Mouse (Mus musculus) frontal cortex, postnatal 14 days (tissue): Measurements from ENCODE around the gene Chrm3.

Experiments
- DNase-seq, 2 experiments: peaks; one replicate each; pipeline ENCODE4 v3.0.0; 2022; ENCODE audit warnings: low spot score in 2 of 2

Chrm3 gene

DNA sequence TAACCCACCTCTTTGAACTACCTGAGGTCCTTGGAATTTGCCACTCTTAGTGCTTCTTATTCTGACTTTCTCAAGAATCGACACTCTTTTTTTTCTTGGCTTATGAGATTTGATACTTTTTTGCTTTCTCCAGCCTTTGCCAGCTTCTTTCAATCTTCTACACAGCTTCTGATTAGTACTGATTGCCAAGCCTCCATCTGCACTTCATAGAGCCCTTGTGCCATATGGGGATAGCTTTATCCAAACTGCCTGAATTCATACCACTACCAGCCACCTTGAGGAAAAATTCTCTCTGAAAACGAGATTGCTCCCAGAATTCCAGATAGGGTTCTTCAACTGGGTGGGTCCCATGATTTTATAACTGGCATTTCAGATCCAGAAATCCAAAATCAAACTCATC, 368.0 kb downstream of the Chrm3 start:
- no peak for DNase-seq

DNA sequence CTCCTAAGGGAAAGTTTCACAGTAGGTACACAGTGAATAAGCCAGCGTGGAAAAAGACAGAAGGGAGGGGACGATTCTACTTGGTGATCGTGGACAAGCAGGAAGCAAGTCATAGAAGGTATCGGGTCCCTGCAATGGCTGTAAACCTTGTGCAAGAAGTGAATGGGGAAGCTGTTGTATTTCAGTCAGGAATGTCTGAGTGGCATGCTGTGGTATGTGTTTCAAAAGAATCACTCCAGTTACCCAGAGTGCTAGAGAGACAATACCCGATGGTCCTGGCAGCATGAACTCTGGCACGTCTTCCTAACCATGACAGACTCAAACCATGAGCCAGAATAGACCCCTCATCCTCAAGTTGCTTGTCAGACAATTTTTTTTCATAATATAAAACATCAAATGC, 375.0 kb downstream of the Chrm3 start:
- no peak for DNase-seq

DNA sequence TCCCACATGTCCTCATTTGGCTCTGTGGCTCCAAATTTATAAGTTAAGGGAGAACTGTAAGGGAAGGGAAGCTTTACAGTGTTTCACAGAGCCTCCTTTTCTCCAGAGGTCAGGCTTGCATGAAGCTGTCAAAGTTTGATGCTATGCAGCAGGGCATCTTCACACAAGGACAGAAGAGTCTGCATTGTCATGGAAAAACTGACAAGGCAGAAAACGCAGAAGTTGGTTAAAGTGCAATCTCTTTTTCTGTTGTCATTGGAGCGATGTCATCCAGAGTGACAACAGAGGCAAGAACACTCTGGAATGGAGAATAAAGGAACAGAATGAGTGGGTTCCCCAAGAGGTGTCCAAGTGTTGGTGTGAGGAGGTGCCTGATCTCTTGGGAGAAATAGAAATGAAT, 377.4 kb downstream of the Chrm3 start:
- DNase-seq: no peak

DNA sequence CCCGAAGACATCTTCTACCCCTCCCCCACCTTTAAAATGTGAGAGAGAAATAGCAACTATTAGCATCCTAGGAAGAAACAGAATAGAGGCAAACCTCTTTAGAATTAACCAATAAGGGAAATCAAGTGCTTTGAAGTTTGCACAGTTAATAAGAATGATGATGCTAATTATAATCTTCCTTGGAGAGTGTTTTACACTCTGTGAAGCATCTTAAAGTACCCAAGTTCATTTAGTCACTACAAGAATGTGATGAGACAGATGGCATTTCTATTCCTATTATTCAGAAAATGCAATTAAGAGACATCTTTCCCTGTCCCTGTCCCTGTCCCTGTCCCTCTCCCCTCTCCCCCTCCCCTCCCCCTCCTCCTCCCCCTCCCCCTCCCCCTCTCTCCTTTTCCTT, 382.9 kb downstream of the Chrm3 start:
- no peak for DNase-seq

DNA sequence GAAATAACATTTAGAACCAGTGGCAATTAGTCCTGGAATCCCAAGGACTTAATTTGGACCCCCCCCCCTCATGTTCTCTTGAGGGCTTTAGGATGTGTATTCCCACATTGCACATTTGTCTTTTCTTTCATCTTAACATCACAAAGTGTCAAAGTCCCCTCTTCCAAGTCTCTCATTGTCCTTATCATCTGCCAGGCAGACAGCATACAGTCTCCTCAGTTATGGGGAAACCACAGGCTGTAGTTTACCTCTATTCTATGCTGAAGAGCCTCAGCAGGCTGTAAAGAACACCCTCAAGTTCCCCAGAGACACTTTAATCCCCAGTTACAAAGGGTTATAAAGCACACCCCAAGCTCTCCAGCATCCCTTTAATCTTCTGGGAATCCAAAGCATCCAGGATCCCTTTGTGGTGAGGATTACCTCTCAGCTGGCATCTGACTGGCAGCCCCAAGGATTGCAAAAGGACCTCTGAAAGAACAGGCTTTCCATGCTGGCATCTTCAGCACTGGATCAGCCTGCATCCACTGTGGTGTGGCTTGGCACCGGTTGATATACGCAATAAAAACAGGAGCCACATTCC, 386.8 kb downstream of the Chrm3 start:
- no peak for DNase-seq

DNA sequence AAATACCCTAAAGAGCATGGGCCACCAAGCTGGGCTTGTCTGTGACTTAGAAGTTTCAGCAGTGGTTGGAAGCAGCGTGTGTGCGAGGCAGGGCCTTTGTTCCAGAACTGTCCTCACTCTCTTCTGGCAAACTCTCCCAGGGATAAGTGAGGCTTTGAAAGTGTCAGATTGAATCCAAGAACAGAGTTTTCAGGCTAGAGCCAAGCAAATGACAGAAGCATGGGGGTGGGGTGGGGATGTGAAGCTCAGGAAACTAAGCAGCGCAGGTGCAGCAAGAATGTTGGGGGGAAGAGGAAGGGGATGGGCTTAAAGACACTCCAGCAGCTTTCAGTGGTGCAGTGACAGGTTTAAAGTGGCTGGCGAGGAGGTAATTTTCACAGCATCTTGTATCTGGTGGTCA, 388.8 kb downstream of the Chrm3 start:
- DNase-seq: no peak

DNA sequence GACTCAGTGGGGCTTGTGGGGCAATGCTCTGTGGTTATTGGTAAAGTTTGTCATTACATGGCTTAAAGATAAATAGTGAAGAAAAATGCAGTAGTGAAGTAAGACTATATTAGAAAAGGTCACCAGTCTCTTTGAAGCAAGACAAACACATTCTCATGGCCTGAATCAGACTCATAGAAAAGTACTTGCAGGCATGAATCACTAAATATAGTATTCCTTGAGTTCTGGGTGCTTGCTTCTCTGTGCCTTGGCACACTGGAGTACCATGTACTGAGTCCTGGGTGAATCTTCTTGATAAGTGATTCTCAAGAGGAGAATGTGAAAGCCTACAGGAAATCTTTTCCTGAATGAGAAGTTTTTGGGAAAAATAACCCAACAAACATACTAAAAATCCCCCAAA, 408.0 kb downstream of the Chrm3 start:
- no peak for DNase-seq

DNA sequence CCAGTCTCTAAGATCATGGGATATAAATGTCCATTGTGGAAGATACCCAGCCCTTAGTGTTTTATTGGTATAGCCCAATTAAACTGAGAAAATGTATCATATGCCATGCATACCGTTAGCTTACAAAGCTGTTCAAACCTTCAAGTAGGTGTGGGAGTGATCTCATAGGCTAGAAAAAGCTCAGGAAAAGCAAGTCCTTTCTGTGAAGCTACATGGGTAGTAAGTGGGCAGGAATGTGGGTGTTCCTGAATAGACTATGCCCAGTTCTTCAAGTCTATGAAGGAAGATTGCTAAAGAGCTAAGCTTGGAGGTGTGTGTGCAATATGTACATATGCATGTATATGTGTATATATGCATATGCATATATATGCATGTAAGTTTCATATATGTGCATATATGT, 409.3 kb downstream of the Chrm3 start:
- no peak for DNase-seq

DNA sequence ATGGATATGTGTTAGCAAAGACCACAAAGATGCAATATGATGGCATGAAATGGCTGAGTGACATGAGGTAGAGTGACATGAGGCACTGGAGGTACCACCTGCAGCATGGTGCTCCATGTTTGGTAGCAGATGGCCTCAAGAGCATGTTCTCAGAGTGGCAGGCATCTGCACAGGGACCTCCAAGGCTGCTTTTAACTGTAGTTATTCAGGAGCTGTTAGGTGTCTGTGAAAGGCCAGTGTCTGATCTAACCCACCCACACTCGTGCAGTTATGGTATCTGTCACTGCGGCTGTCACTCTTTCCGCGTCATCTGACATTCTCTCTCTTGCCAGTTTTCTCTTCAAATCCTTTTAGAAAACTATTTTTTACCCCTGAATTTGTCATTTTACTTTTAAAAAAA, 411.6 kb downstream of the Chrm3 start:
- DNase-seq: no peak

DNA sequence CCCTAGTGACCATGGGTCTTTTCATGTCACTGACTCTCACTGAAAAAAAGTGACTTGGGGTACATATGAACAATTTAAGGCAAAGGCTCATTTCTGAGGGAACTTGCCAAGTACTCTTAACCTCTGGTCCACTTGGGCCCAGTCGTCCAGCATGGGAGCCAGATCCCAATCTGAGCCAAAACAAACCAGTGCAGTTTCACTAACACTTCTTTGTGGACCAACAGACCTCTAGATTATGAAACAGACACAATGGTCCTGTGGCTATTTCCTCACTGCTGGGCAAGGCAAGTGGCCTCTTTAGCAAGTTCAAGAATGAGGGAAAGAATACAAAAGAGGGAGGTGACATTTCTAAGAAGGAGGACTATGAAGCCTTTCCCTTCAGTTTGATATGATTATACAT, 420.5 kb downstream of the Chrm3 start:
- DNase-seq: no peak

DNA sequence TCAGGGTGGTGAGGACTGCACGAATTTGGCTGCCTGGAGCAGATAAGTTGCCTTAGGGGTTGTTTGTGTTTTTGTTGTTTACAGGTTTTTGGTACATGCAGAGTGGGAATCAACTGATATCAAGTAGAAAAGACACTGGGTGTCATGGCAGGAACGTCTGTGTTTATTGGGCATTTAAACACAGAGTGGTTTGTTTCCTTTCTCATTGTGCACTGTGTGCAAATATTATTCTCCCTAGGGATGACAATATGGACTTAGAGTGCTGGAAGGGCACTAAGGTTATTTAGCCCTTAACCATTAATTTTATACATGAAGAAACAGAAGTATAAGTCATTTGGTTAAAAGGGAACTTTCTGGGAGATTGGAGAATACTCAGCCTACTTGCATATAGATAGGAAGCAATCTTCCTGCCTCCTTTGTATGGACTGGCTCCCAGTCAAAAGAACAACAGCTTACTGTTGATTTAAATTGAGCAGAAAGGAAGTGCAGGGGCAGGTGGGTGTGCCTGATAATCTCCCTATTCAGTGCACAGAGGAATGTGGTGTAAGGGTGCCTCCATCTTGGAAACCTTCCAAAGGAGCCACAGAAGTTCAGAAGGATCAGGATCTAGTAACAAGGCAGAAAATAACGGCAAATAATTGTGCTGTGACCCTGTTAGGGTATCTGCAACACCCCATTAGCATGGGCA, 421.7 kb downstream of the Chrm3 start:
- DNase-seq: no peak

DNA sequence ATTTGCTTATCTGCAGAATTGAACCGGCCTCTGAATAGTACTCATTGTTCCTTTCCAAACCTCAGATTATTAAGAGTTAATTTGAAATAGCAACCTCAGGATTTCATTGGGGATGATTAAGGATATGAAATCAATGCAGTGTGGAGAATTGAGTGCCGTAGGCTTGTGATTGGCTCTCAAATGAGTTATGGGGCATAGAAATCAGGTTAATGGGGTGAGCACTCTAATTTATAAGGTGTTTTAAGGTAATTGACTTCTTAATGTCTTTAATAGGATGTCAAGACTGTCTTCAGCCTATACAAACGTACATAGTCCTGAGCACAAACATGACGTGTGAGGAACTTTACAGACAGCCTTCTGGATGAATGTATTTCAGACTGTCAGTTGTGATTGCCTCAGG, 427.9 kb downstream of the Chrm3 start:
- DNase-seq: no peak

DNA sequence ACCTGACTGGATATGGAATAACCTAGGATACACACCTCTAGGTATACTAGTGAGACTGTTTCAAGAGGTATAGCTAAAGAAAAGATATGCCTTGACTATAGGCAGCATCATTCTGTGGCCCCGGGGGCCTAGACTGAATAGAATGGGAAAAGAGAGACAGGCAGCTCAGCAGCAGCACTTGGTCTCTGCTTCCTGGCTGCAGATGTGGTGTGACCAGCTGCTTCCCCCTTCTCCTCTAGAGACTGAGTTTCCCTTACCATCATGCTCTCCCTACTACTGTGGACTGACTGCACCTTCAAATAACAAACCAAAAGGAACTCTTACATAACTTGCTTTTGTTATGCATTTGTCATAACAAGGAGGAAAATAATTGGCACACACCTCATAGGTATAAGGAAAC, 430.0 kb downstream of the Chrm3 start:
- DNase-seq: no peak

DNA sequence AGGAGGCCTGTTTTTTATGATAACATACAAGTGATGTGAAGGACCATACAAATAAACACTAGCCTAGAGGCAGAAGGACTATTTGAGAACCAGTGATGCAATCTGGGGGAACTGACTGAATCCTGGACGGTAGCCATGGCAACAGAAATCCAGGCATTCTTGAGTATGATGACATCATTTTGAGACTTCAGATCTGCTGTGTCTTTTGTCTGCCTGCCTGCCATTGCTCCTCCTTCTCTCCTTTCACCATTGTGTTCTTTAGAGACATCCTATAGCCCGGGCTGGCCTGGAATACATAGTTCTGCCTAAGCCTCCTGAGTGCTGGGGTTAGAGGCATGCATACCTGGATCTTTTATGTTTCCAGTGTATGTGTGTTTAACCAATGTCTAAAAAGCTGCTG, 430.7 kb downstream of the Chrm3 start:
- no peak for DNase-seq

DNA sequence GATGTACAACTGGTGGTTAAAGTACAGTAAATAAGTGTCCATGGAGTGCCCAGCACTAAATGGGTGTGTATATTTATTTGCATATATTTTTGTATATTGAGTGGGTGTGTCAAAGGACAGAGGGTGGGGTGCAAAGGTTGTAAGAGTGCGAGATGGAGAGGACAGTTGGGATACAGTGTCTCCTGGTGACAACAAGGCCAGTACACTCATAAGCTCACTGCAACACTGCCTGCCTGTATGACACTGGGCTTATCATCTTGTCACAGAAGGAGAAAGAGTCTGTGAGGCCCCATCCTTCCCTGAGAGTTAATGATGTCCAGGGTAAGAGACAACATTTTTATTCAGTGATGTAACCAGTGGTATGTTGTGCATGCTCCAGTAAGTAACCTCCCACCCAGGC, 439.5 kb downstream of the Chrm3 start:
- no peak for DNase-seq

DNA sequence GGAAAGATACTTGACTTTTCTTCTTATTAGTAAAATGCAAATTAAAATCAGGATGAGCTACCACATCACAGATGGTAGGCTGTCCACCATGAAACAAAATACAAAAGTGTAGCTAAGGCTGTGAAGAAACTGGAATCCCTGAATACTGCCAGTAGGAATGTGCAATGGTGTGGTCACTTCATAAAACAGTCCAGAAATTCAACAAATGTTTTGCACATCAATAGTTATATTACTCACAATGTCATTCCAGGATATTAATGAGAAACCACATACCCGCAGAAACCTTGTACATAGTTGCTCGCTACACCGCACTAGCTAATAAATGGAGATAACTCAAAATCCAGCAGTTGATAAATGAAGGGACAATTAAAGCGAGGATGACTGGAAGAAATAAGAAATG, 447.9 kb downstream of the Chrm3 start:
- DNase-seq: no peak

DNA sequence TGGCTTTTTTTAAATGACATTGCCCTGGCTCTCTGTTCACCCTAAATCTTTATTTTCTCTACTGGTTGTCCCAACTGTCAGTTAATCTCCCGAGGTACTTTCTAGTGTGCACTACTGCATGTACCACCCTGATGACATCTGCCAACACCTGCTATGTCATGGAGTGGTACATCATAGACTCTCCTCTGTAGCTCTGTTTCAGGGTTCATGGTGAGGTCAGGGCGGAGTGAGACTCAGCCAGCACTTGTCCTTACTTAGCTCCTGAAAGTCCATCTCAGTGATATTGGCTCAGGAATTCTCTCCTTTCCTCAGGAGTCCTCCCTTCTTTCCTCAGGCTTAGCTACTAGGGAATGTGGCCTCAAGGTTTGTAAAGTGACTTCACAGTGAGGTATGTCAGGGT, 451.9 kb downstream of the Chrm3 start:
- no peak for DNase-seq

DNA sequence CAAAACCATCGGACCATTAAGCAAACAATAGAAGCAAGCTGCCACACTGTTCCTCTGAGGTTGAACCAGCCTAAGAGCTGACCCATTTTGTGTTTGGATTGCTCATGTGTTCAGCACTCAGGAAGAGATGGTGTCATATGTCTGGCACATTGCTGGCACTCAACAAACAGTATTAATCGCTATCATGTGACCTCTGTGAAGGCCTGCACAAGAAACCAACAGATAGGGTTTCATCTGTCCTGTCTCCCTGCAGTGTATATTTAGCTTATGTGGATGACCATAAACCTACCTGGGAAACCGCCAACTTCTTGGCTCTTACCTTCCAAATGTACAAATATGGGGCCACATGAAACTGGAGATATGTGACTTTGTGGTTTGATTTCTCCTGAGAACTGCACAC, 453.4 kb downstream of the Chrm3 start:
- no peak for DNase-seq

DNA sequence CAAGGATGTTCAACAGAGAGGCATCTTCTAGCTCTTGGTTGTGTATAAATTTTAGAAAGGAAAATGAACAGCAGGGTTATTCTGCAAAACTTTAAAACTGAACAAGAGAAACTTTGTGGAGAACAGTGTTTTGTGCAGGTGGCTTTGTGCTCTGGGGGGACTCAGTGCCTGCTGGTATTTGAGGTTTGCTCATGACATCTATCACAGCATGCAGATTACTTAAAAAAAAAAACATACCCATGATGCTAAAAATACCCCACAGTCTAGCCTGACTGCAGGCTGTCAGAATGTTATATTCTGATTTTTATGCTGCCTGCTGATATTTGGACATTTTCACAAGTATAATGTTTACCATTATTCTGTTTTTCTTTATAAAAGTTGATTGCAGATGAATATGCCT, 456.2 kb downstream of the Chrm3 start:
- no peak for DNase-seq

DNA sequence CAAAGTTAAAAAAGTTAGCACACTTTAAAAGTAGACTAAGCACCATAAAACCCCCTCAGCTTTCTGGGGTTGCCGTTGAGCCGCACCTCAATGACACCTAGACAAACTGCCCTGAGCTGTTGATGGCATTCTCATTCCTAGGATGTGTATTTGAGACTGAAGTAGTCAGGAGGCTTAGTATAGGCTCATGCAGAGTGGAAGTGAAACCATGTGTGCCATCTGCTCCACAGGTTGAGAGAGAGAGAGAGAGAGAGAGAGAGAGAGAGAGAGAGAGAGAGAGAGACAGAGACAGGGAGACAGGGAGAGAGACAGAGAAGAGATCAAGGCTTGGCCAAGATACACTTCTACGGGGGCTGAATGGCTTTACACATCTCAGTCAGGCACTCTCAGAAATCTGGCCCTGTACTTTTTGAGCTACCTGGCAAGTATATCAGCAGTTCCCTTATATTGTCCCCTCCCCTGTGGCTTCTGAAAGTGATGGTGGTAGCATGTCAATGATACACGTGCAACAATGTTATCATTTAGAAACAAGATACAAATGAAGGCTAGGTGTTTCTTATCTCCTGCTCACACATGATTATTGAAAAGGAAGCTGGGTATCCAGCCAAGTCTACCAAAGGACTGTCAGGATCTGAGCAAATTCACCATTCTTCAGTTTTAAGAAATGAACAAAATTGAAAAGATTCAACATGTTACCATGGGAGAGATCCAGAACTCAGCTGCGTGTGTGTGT, 459.8 kb downstream of the Chrm3 start:
- no peak for DNase-seq

DNA sequence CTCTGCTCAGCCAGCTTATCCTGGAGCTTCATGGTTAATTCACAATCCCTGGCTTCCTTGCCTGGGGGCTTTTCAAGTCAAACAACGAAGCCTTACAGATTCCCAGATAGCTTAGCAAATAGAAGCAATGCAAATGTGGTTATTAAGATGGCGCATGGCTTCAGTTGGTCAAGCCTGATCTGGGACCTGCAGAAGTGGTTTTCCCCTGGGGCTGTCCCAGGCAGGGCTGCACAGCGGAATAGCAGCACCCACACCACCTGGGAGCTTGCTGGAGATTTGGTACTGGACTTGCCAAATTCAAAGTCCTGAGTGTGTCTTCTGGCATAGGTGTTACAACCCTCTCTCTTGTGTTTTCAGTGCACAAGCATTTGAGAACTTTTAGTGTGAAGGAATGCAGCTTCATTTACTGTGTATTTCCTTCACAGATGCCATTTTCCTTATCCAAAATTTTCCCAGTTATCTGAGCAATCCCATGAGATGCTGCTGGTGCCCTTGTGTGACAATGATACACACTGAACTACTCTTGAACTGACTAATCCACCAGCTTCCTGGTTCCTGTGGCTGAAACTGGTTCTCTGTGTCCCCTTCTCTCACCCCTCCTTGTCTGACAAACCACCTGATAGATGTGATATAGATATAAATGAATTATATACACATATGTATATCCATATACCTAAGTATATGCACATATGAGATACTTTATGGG, 461.8 kb downstream of the Chrm3 start:
- no peak for DNase-seq

DNA sequence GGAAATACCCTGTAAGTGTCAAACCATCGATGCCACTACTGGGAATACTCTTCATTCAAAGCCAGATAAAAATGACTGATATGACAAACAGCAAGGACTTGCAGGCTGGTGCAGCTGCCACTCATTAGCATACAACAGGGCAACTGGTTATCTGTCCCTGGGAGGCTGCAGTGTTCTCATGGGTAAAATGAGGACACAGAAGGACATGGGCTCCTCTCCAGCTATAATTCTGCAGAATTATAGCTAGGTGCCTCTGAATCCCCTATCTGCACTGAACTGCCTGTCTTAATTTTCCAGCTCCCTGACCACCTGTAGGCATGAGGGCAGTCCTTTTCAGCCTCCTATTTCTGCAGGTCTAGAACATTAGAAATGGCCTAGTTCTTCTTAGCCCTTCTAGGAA, 463.4 kb downstream of the Chrm3 start:
- DNase-seq: no peak
